Mouse (Mus musculus): ENCODE measurements around the gene Gstt1. TPM values are rescaled to one million over a fixed set of nuclear protein-coding genes. Genes with fewer than 3 reads are reported as not detected.
"Not testable (repeated sequence)": the region's sequence is repeated elsewhere in the genome, so short reads cannot be mapped to it uniquely, and the experiment has no call there.

Gene Gstt1
- polyA plus RNA-seq, 1 experiment from 2014 or later: 3.0 TPM

GRCm38 (mm10) chr10:75772795-75773664, 25.4 kb downstream of the Gstt1 start, which contains the start of gene Ddt:
Gene Ddt (minus strand): TSS chr10:75773414.
- DNase-seq (ENCODE audit: low spot score): peak; percentile 93
- Histone ChIP-seq H3K4me1 (peaks cover 12% of the 10 kb centered on the region), H3K9me3 (replicated peaks) (no peaks in the 10 kb centered on the region), H3K36me3 (0 out of 2 replicates have a peak, but pooled peaks cover 2% of the 10 kb centered on the region), H3K27me3 (ENCODE audit: low read depth, poor library complexity, severe bottlenecking) (peaks cover 15% of the 10 kb centered on the region), H3K4me3 (peak within 1 kb of the TSS; percentile 76), H3K27ac (replicated peaks) (peak within 1 kb of the TSS; percentile 81)
- under 1% methylated on average over 47 of the region's 47 CpGs for WGBS

DNA sequence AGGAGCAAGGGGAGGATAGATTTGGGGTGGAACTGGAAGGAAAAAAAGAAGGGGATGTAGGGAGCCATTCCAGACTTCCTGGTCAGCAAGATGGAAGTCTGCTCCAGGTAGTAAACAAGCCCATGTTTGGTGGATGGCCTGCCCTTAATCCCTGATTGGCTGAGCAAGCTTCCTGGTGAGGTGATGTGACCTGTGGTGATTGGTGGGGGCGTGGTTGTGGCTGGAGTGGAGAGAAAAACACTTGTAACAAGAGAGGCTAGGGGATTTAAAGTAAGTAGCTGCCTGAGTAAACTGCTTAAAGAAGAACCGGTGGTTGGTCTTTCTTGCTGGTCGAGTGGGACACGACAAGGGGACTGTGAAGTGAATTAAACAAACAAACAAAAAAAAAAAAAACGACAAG, 30.6 kb downstream of the Gstt1 start:
- H3K4me1 ChIP-seq: peaks cover 24% of the 10 kb centered on the region
- not testable (repeated sequence) for H3K27ac ChIP-seq (replicated peaks); H3K9me3 ChIP-seq (replicated peaks); H3K36me3 ChIP-seq; DNase-seq (ENCODE audit: low spot score); H3K27me3 ChIP-seq (ENCODE audit: low read depth, poor library complexity, severe bottlenecking); H3K4me3 ChIP-seq
- WGBS: 31% methylated on average over 5 of the region's 5 CpGs

- H3K4me3 ChIP-seq: no peak overlapping the region
- DNase-seq (ENCODE audit: low spot score): no peak
- H3K4me1 ChIP-seq: peaks cover 21% of the 10 kb centered on the region
- H3K27ac ChIP-seq (replicated peaks): no peak overlapping the region
- H3K36me3 ChIP-seq: peaks cover 6% of the 10 kb centered on the region; the same call in 1 of the 2 replicates
- no peaks in the 10 kb centered on the region for H3K27me3 ChIP-seq (ENCODE audit: low read depth, poor library complexity, severe bottlenecking)
- no peaks in the 10 kb centered on the region for H3K9me3 ChIP-seq (replicated peaks)
- WGBS: 91% methylated on average over 6 of the region's 6 CpGs
Measured at GRCm38 (mm10) chr10:75766856-75767255, 31.5 kb downstream of the Gstt1 start.

- H3K9me3 ChIP-seq (replicated peaks): peaks cover 4% of the 10 kb centered on the region; the same call in 1 of the 2 replicates
- H3K27me3 ChIP-seq (ENCODE audit: low read depth, poor library complexity, severe bottlenecking): no peaks in the 10 kb centered on the region
- peaks cover 25% of the 10 kb centered on the region for H3K36me3 ChIP-seq
- H3K27ac ChIP-seq (replicated peaks): peak overlapping the region; percentile 89
- peak; percentile 82 for DNase-seq (ENCODE audit: low spot score)
- peaks cover 21% of the 10 kb centered on the region for H3K4me1 ChIP-seq
- H3K4me3 ChIP-seq: peak overlapping the region; percentile 95
- WGBS: 2% methylated on average over 27 of the region's 27 CpGs
Measured at GRCm38 (mm10) chr10:75764519-75765473, 33.6 kb downstream of the Gstt1 start.

DNA sequence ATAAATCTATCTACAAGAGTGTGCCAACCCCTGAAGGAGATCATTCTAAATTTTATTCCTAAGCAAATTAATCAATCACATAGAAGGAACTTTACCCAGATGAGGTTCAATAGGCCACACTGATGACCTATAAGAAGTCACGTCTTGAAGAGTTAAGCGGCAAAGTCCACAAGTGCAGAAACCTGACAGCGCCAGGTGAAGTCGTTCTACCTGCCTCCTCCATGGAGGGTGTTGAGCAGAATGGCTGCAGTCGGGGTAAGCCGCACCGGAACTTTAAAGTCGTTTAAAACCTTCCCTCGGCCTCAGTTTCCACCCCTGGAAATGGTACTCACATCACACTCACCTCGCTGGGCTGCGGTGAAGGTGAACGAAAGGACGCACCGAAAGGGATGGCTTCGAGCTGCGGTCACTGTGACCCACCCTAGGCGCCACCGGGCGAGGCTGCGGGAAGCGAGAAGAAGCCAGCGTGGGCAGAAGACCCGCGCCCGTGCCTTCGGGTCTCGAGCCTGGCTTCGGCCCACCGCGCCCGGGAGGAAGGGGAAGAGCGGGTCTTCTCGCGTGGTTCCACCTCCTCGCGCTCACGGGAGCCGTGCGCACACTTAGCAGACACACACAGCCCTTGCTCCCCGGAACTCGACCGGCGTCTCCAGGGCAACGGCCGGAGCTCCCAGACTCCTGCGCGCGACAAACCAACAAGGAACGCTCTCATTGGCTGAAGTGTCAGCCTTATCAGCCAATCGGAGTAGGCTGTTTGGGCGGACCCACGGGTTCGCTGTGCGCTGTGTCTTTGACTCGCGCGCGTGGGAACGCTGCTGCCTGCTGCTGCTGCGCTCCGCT, 34.5 kb downstream of the Gstt1 start, which contains the start of gene Cabin1:
TSS of gene Cabin1 (minus strand) at position 660 of the 837 bp plus-strand sequence.
- peaks cover 21% of the 10 kb centered on the region for H3K4me1 ChIP-seq
- H3K27me3 ChIP-seq (ENCODE audit: low read depth, poor library complexity, severe bottlenecking): no peaks in the 10 kb centered on the region
- under 1% methylated on average over 61 of the region's 61 CpGs for WGBS
- peak within 1 kb of the TSS; percentile 89 for H3K27ac ChIP-seq (replicated peaks)
- H3K36me3 ChIP-seq: peaks cover 34% of the 10 kb centered on the region
- DNase-seq (ENCODE audit: low spot score): peak; percentile 99
- peak within 1 kb of the TSS; percentile 95 for H3K4me3 ChIP-seq
- H3K9me3 ChIP-seq (replicated peaks): peaks cover 4% of the 10 kb centered on the region; the same call in 1 of the 2 replicates

DNA sequence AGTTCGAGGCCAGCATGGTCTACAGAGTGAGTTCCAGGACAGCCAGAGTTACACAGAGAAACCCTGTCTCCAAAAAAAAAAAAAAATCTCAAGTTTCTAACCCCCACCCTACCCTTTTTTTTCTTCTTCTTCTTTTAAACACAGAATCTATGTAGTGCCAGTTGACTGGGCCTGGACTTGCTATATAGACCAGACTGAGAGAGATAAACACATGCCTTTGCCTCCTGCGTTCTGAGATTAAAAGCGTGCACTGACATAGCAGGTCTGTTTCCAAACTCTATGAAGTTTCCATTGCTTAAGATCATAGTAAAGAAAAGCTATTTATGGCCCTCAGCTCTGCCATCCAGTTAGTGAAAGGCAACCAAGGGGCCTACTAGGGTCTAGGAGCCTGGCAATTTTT, 36.0 kb downstream of the Gstt1 start:
- Histone ChIP-seq H3K4me1 (peaks cover 21% of the 10 kb centered on the region), H3K36me3 (peaks cover 47% of the 10 kb centered on the region), H3K27me3 (ENCODE audit: low read depth, poor library complexity, severe bottlenecking) (no peaks in the 10 kb centered on the region), H3K4me3 (peak overlapping the region; percentile 95; the same call in 1 of the 2 replicates), H3K9me3 (replicated peaks) (peaks cover 8% of the 10 kb centered on the region; the same call in 1 of the 2 replicates), H3K27ac (replicated peaks) (no peak overlapping the region)
- DNase-seq (ENCODE audit: low spot score): no peak
- WGBS: 95% methylated on average over 3 of the region's 3 CpGs

DNA sequence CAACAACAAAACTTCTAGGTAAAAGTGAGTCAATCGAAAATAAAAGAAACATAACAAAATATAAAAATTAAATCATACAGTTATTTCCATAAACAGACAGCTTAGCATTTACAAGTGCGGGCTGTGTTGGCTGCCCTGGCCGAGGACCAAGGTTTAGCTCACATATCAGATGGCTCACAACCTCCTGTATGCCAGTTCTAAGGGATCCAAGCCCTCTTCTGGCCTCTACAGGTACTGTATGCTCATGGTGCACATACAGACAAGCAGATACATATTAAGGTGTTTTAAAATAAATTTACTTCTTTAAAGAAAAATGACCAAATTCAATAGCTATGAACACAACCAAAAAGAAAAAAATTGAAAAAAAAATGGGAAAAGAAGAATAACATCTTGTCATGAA, 38.1 kb downstream of the Gstt1 start:
- no peak for DNase-seq (ENCODE audit: low spot score)
- Histone ChIP-seq H3K4me3 (no peak overlapping the region), H3K9me3 (replicated peaks) (peaks cover 8% of the 10 kb centered on the region; the same call in 1 of the 2 replicates), H3K4me1 (peaks cover 21% of the 10 kb centered on the region), H3K27ac (replicated peaks) (no peak overlapping the region), H3K27me3 (ENCODE audit: low read depth, poor library complexity, severe bottlenecking) (no peaks in the 10 kb centered on the region), H3K36me3 (peaks cover 57% of the 10 kb centered on the region)
- 93% methylated on average over 3 of the region's 3 CpGs for WGBS

DNA sequence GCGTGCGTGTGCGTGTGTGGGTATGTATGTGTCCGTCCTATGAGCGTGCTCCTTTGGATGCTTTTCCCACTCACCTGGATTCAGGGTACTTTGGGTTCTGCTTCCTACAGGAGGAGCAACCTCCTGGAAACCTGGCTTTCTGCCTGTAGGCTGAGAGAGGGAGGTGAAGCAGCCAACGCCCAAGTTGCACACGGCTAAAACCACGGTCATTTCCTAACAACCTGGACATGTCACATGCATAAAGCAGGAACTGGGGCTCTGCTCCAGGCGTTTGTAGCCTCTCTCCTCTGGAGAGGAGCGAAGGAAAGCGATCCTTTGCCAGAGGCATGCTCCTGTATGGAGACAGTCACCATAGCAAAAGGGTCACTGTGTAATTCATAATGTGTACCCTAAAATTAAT, 41.7 kb downstream of the Gstt1 start:
- Histone ChIP-seq H3K27me3 (ENCODE audit: low read depth, poor library complexity, severe bottlenecking) (no peaks in the 10 kb centered on the region), H3K27ac (replicated peaks) (no peak overlapping the region), H3K36me3 (peaks cover 87% of the 10 kb centered on the region), H3K4me1 (no peaks in the 10 kb centered on the region), H3K9me3 (replicated peaks) (peaks cover 8% of the 10 kb centered on the region; the same call in 1 of the 2 replicates), H3K4me3 (no peak overlapping the region)
- WGBS: 92% methylated on average over 11 of the region's 11 CpGs
- DNase-seq (ENCODE audit: low spot score): no peak

DNA sequence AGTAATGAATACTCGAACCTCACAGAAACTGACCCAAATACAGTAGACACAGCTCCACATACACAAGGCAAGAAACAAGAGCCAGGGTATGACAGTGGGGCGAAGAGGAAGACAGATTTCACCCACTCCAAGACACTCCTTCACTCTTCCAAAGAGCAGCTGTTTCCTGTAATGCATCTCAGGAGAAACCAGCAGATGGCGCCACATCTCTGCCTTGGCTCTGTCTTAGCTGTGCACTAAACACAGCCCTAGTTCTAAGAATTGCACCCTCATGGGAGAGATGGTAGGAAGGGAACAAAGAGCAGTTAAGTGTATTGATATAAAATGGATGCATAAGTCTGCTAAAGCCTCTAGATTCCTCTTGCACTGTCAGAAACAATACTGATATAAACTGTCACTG, 54.4 kb downstream of the Gstt1 start:
- Histone ChIP-seq H3K4me3 (no peak overlapping the region), H3K27me3 (ENCODE audit: low read depth, poor library complexity, severe bottlenecking) (no peaks in the 10 kb centered on the region), H3K9me3 (replicated peaks) (no peaks in the 10 kb centered on the region), H3K36me3 (peaks cover 99% of the 10 kb centered on the region), H3K27ac (replicated peaks) (no peak overlapping the region), H3K4me1 (no peaks in the 10 kb centered on the region)
- DNase-seq (ENCODE audit: low spot score): peak; percentile 72
- WGBS: 46% methylated on average over 3 of the region's 3 CpGs

GRCm38 (mm10) chr10:75743369-75743768, 55.0 kb downstream of the Gstt1 start:
- Histone ChIP-seq H3K4me1 (no peaks in the 10 kb centered on the region), H3K27me3 (ENCODE audit: low read depth, poor library complexity, severe bottlenecking) (no peaks in the 10 kb centered on the region), H3K4me3 (no peak overlapping the region), H3K36me3 (peaks cover 99% of the 10 kb centered on the region), H3K9me3 (replicated peaks) (no peaks in the 10 kb centered on the region), H3K27ac (replicated peaks) (no peak overlapping the region)
- 91% methylated on average over 12 of the region's 12 CpGs for WGBS
- DNase-seq (ENCODE audit: low spot score): no peak

DNA sequence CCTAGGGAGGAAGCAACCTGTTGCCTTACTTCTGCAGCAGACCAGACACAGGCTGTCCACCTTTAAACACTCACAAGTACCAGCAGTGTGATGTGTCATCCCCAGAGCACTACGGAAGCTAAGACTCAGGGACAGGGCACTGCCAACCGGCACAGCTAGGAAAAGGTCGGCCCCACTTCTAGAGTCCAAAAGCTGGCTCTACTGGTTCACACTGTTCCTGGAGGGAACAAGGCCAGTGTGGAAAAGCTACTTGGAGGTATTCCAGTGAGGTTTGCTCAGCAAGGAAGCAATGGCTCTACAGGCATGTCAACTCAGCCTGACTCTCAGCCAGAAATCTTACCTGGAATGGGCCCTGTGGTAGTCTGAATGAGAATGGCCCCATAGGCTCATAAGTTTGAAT, 57.5 kb downstream of the Gstt1 start:
- Histone ChIP-seq H3K4me1 (no peaks in the 10 kb centered on the region), H3K36me3 (peaks cover 99% of the 10 kb centered on the region), H3K27me3 (ENCODE audit: low read depth, poor library complexity, severe bottlenecking) (no peaks in the 10 kb centered on the region), H3K9me3 (replicated peaks) (no peaks in the 10 kb centered on the region), H3K27ac (replicated peaks) (no peak overlapping the region), H3K4me3 (no peak overlapping the region)
- no peak for DNase-seq (ENCODE audit: low spot score)
- 94% methylated on average over 3 of the region's 3 CpGs for WGBS

All from midbrain, embryonic 10.5 days (tissue).